ENCODE assay signal across 9 mouse cellular contexts in the genomic region with DNA sequence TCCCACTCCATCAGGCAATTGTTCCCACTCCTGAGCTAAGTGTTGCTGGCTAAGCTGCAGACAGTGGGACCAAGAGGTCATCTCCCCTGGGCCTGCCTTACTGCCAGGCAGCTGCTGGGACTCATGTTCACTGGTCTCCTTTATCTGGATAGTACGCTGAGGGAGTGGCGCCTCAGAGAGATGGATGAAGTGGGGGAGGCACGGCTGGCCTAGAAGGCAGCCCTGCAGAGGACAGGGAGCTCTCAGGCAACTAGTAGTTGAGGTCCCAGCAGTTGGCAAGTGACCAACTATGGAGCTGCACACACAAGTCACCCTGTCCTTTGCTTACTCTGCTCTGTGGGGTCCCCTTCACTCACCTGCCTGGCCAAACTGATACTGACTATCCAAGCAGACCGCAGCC. TPM values are rescaled to one million over a fixed set of nuclear protein-coding genes. Genes with fewer than 3 reads are reported as not detected.
DNase-seq lines count a peak whose midpoint lies in the region; ATAC-seq lines count a peak whose summit lies in the region.
"Had no signal": no experiment of that assay in that cellular context is flagged by ENCODE, and none has a peak within 500 bp of the region (broad histone marks: within the 10 kb centered on the region; RNA-seq: fewer than 3 reads in every experiment).

No protein-coding gene starts in this region.

- H3K27me3 ChIP-seq in midbrain, embryonic 10.5 days (ENCODE audit: low read depth, poor library complexity, severe bottlenecking): no peaks in the 10 kb centered on the region
- H3K27me3 ChIP-seq in midbrain, embryonic 14.5 days (ENCODE audit: control insufficient read depth, insufficient read depth, low read length): no peaks in the 10 kb centered on the region
- no peaks in the 10 kb centered on the region for H3K27me3 ChIP-seq in heart, embryonic 11.5 days (ENCODE audit: control insufficient read depth, insufficient read depth, low read length)
- H3K27me3 ChIP-seq in liver, embryonic 13.5 days: no peaks in the 10 kb centered on the region
- H3K27me3 ChIP-seq in forebrain, embryonic 13.5 days: no peaks in the 10 kb centered on the region

- no peaks in the 10 kb centered on the region for H3K36me3 ChIP-seq in midbrain, embryonic 10.5 days
- H3K36me3 ChIP-seq in midbrain, embryonic 14.5 days (ENCODE audit: control insufficient read depth, insufficient read depth, low read length): no peaks in the 10 kb centered on the region
- H3K36me3 ChIP-seq in heart, embryonic 11.5 days (ENCODE audit: control insufficient read depth, insufficient read depth, low read length): no peaks in the 10 kb centered on the region
- peaks cover 4% of the 10 kb centered on the region; the same call in 1 of the 2 replicates for H3K36me3 ChIP-seq in liver, embryonic 13.5 days
- H3K36me3 ChIP-seq in forebrain, embryonic 13.5 days (ENCODE audit: poor library complexity, severe bottlenecking): no peaks in the 10 kb centered on the region

- peaks cover 49% of the 10 kb centered on the region for H3K4me1 ChIP-seq in midbrain, embryonic 10.5 days
- H3K4me1 ChIP-seq in midbrain, embryonic 14.5 days (ENCODE audit: control insufficient read depth, insufficient read depth, low read length): 0 out of 2 replicates have a peak, but pooled peaks cover 3% of the 10 kb centered on the region
- H3K4me1 ChIP-seq in heart, embryonic 11.5 days (ENCODE audit: control insufficient read depth, insufficient read depth, low read length): peaks cover 48% of the 10 kb centered on the region
- peaks cover 45% of the 10 kb centered on the region for H3K4me1 ChIP-seq in liver, embryonic 13.5 days (replicated peaks)
- H3K4me1 ChIP-seq in forebrain, embryonic 13.5 days: peaks cover 3% of the 10 kb centered on the region; the same call in 1 of the 2 replicates

- H3K4me3 ChIP-seq in midbrain, embryonic 10.5 days: no peak overlapping the region
- no peak overlapping the region for H3K4me3 ChIP-seq in midbrain, embryonic 14.5 days (replicated peaks; ENCODE audit: low read depth, low read length)
- no peak overlapping the region for H3K4me3 ChIP-seq in heart, embryonic 11.5 days (ENCODE audit: low read depth, low read length)
- no peak overlapping the region for H3K4me3 ChIP-seq in liver, embryonic 13.5 days (replicated peaks)
- no peak overlapping the region for H3K4me3 ChIP-seq in forebrain, embryonic 13.5 days

- no peak overlapping the region for H3K4me2 ChIP-seq in midbrain, embryonic 14.5 days (ENCODE audit: low read length)
- H3K4me2 ChIP-seq in heart, embryonic 11.5 days: no peak overlapping the region
- no peak overlapping the region for H3K4me2 ChIP-seq in liver, embryonic 13.5 days
- no peak overlapping the region for H3K4me2 ChIP-seq in forebrain, embryonic 13.5 days

- H3K27ac ChIP-seq in midbrain, embryonic 10.5 days (replicated peaks): 0 out of 2 replicates have a peak overlapping the region, but pooled peaks have one; percentile 13
- no peak overlapping the region for H3K27ac ChIP-seq in midbrain, embryonic 14.5 days (replicated peaks; ENCODE audit: low read depth, low read length)
- H3K27ac ChIP-seq in heart, embryonic 11.5 days (ENCODE audit: low read depth, low read length): peak overlapping the region; percentile 77
- peak overlapping the region; percentile 71 for H3K27ac ChIP-seq in liver, embryonic 13.5 days
- H3K27ac ChIP-seq in forebrain, embryonic 13.5 days: no peak overlapping the region

- H3K9me3 ChIP-seq in midbrain, embryonic 10.5 days (replicated peaks): no peaks in the 10 kb centered on the region
- no peaks in the 10 kb centered on the region for H3K9me3 ChIP-seq in midbrain, embryonic 14.5 days (ENCODE audit: control insufficient read depth, low read length)
- no peaks in the 10 kb centered on the region for H3K9me3 ChIP-seq in heart, embryonic 11.5 days (replicated peaks; ENCODE audit: control insufficient read depth, low read length)
- no peaks in the 10 kb centered on the region for H3K9me3 ChIP-seq in liver, embryonic 13.5 days (replicated peaks)
- H3K9me3 ChIP-seq in forebrain, embryonic 13.5 days (replicated peaks): no peaks in the 10 kb centered on the region

- 80% methylated on average over 4 of the region's 4 CpGs for WGBS in midbrain, embryonic 10.5 days
- WGBS in midbrain, embryonic 14.5 days: 73% methylated on average over 4 of the region's 4 CpGs
- 13% methylated on average over 4 of the region's 4 CpGs for WGBS in heart, embryonic 11.5 days (ENCODE audit: insufficient replicate concordance)
- WGBS in liver, embryonic 13.5 days (ENCODE audit: insufficient replicate concordance): 22% methylated on average over 4 of the region's 4 CpGs
- WGBS in forebrain, embryonic 13.5 days: 85% methylated on average over 4 of the region's 4 CpGs

- no peak overlapping the region for H3K9ac ChIP-seq in midbrain, embryonic 14.5 days (replicated peaks; ENCODE audit: low read length)
- 0 out of 2 replicates have a peak overlapping the region, but pooled peaks have one; percentile 17 for H3K9ac ChIP-seq in heart, embryonic 11.5 days (ENCODE audit: low read depth, low read length)
- no peak overlapping the region for H3K9ac ChIP-seq in liver, embryonic 13.5 days
- no peak overlapping the region for H3K9ac ChIP-seq in forebrain, embryonic 13.5 days

- ATAC-seq in midbrain, embryonic 14.5 days (ENCODE audit: low FRiP score, low TSS enrichment): no peak
- ATAC-seq in heart, embryonic 11.5 days (replicated peaks; ENCODE audit: insufficient number of reproducible peaks, low FRiP score, low TSS enrichment): peak; percentile 36; the same call in 1 of the 2 replicates
- ATAC-seq in liver, embryonic 13.5 days (ENCODE audit: low read depth): peak; percentile 71
- no peak for ATAC-seq in forebrain, embryonic 13.5 days

- no peak for DNase-seq in midbrain, embryonic 10.5 days (ENCODE audit: low spot score)
- no peak for DNase-seq in midbrain, embryonic 14.5 days
- no peak for DNase-seq in liver, embryonic 13.5 days
- DNase-seq in layer of hippocampus, adult 9-10 months (ENCODE audit: low spot score): no peak
- no peak for DNase-seq in thymus, postnatal 10 days (ENCODE audit: low spot score in 2 of 2)
- DNase-seq: cerebellum, adult 2 months; layer of hippocampus, postnatal 36 days had no signal

RNA-seq across cellular contexts. Expression of gene Ppif, which starts 16.1 kb away (rescaled TPM):
- polyA plus RNA-seq in midbrain, embryonic 10.5 days (2016; fragmentation: Nextera tagmentation; extraction: Ambion mirVana): 54.7 and 56.1 TPM in 2 replicates
- 28.0 and 29.4 TPM in 2 replicates for polyA plus RNA-seq in midbrain, embryonic 14.5 days (2014; fragmentation: Nextera tagmentation; extraction: Ambion mirVana)
- 92.7 and 99.4 TPM in 2 replicates for polyA plus RNA-seq in heart, embryonic 11.5 days (2014; fragmentation: Nextera tagmentation; extraction: Ambion mirVana)
- 37.8 and 52.3 TPM in 2 replicates for polyA plus RNA-seq in liver, embryonic 13.5 days (2015; fragmentation: Nextera tagmentation; extraction: Ambion mirVana)
- 22.8 and 29.5 TPM in 2 replicates for polyA plus RNA-seq in forebrain, embryonic 13.5 days (2015; fragmentation: Nextera tagmentation; extraction: Ambion mirVana)

RNA-seq across cellular contexts. Expression of gene Zcchc24, which starts 58.8 kb away (rescaled TPM):
- 6.4 and 9.9 TPM in 2 replicates for polyA plus RNA-seq in midbrain, embryonic 10.5 days (2016; fragmentation: Nextera tagmentation; extraction: Ambion mirVana)
- polyA plus RNA-seq in midbrain, embryonic 14.5 days (2014; fragmentation: Nextera tagmentation; extraction: Ambion mirVana): 8.1 and 13.6 TPM in 2 replicates
- polyA plus RNA-seq in heart, embryonic 11.5 days (2014; fragmentation: Nextera tagmentation; extraction: Ambion mirVana): 18.9 and 22.6 TPM in 2 replicates
- 4.3 and 5.1 TPM in 2 replicates for polyA plus RNA-seq in liver, embryonic 13.5 days (2015; fragmentation: Nextera tagmentation; extraction: Ambion mirVana)
- 5.8 and 6.6 TPM in 2 replicates for polyA plus RNA-seq in forebrain, embryonic 13.5 days (2015; fragmentation: Nextera tagmentation; extraction: Ambion mirVana)

Comparison
In these comparisons a context has a peak if more than half of its experiments do, and no peak if none do; other contexts are left out.
1. H3K27ac ChIP-seq: peak in midbrain, embryonic 10.5 days (single experiment), heart, embryonic 11.5 days (single experiment) and liver, embryonic 13.5 days (single experiment); none in midbrain, embryonic 14.5 days (single experiment) and forebrain, embryonic 13.5 days (single experiment).
2. ATAC-seq: peak in heart, embryonic 11.5 days (single experiment) and liver, embryonic 13.5 days (single experiment); none in midbrain, embryonic 14.5 days (single experiment) and forebrain, embryonic 13.5 days (single experiment).